Mouse (Mus musculus) heart, embryonic 16.5 days (tissue): ENCODE measurements around the gene Prkca. TPM values are rescaled to one million over a fixed set of nuclear protein-coding genes. Genes with fewer than 3 reads are reported as not detected.

Source experiments
- ATAC-seq: fragments of 200-750 bp; cut with Nextera tagmentation; replicated peaks from 2 replicates; pipeline ENCODE4 v1.8.0; 2017; ENCODE audit warnings: moderate number of reproducible peaks; ENCODE audit not compliant: insufficient read depth, low FRiP score; ENCODE audit errors: extremely low read depth
- H3K27ac ChIP-seq: fragments of 300-500 bp; sonication (generic); 2 replicates; pipeline ENCODE4 v1.5.1; 2014; ENCODE audit warnings: mild to moderate bottlenecking, low read length, control low read depth, moderate library complexity
- H3K27me3 ChIP-seq: fragments of 300-500 bp; sonication (generic); 2 replicates; pipeline ENCODE4 v1.6.1; 2014; ENCODE audit warnings: low read length, mixed read lengths; ENCODE audit not compliant: control insufficient read depth, insufficient read depth
- H3K36me3 ChIP-seq: fragments of 300-500 bp; sonication (generic); 2 replicates; pipeline ENCODE4 v1.6.1; 2014; ENCODE audit not compliant: control insufficient read depth, insufficient read depth
- H3K4me1 ChIP-seq: fragments of 300-500 bp; sonication (generic); 2 replicates; pipeline ENCODE4 v1.6.1; 2014; ENCODE audit warnings: low read length, mixed read lengths; ENCODE audit not compliant: control insufficient read depth, insufficient read depth
- H3K4me2 ChIP-seq: fragments of 300-500 bp; sonication (generic); 2 replicates; pipeline ENCODE4 v1.6.1; 2014; ENCODE audit warnings: low read depth, mild to moderate bottlenecking, control low read depth, low read length
- H3K4me3 ChIP-seq: fragments of 300-500 bp; sonication (generic); 2 replicates; pipeline ENCODE4 v1.5.1; 2014; ENCODE audit warnings: mild to moderate bottlenecking, control low read depth, low read length
- H3K9ac ChIP-seq: fragments of 300-500 bp; sonication (generic); 2 replicates; pipeline ENCODE4 v1.6.1; 2014; ENCODE audit warnings: low read length, control low read depth
- H3K9me3 ChIP-seq: fragments of 300-500 bp; sonication (generic); replicated peaks from 2 replicates; pipeline ENCODE4 v1.6.1; 2016; ENCODE audit warnings: low read length; ENCODE audit not compliant: control insufficient read depth
- WGBS: fragments of 180-500 bp; shearing (Covaris S2); extraction: QIAGEN DNeasy Blood & Tissue Kit; methylation state at CpG from one replicate; pipeline ENCODE4 v1.1.7; 2014; 5-methylcytosine and 5-hydroxymethylcytosine counted together
- polyA plus RNA-seq: library from polyadenylated mRNA; unstranded; fragments of >200 nt; fragmentation: Nextera tagmentation; extraction: Ambion mirVana; gene quantifications from 2 replicates; pipeline ENCODE4 v1.2.1, GENCODE M21; 2015

The Prkca gene
- polyA plus RNA-seq, 1 experiment from 2014 or later = 14.4 TPM

- 22% methylated on average over 2 of the region's 2 CpGs for WGBS
- Histone ChIP-seq H3K9ac (no peak overlapping the region), H3K36me3 (no peaks in the 10 kb centered on the region), H3K4me3 (no peak overlapping the region), H3K4me2 (no peak overlapping the region), H3K9me3 (no peaks in the 10 kb centered on the region), H3K4me1 (peaks cover 70% of the 10 kb centered on the region), H3K27ac (no peak overlapping the region), H3K27me3 (no peaks in the 10 kb centered on the region)
- no peak for ATAC-seq
Measured at GRCm38 (mm10) chr11:108244241-108244640, 99.5 kb downstream of the Prkca start.

GRCm38 (mm10) chr11:108243633-108244032, 100.1 kb downstream of the Prkca start:
- Histone ChIP-seq H3K27me3 (no peaks in the 10 kb centered on the region), H3K36me3 (no peaks in the 10 kb centered on the region), H3K27ac (no peak overlapping the region), H3K9ac (no peak overlapping the region), H3K9me3 (no peaks in the 10 kb centered on the region), H3K4me3 (no peak overlapping the region), H3K4me2 (no peak overlapping the region), H3K4me1 (peaks cover 68% of the 10 kb centered on the region)
- ATAC-seq = no peak
- WGBS = 31% methylated on average over 2 of the region's 2 CpGs

GRCm38 (mm10) chr11:108240924-108241498, 102.7 kb downstream of the Prkca start:
- Histone ChIP-seq H3K4me3 (no peak overlapping the region), H3K27me3 (no peaks in the 10 kb centered on the region), H3K4me2 (no peak overlapping the region), H3K9me3 (no peaks in the 10 kb centered on the region), H3K36me3 (no peaks in the 10 kb centered on the region), H3K27ac (no peak overlapping the region), H3K4me1 (peaks cover 54% of the 10 kb centered on the region), H3K9ac (no peak overlapping the region)
- ATAC-seq = no peak
- 71% methylated on average over 11 of the region's 11 CpGs for WGBS

GRCm38 (mm10) chr11:108239173-108239572, 104.6 kb downstream of the Prkca start:
- H3K4me2 ChIP-seq = no peak overlapping the region
- ATAC-seq = no peak
- H3K4me1 ChIP-seq = peaks cover 48% of the 10 kb centered on the region
- H3K36me3 ChIP-seq = no peaks in the 10 kb centered on the region
- no peaks in the 10 kb centered on the region for H3K9me3 ChIP-seq
- no peak overlapping the region for H3K9ac ChIP-seq
- no peaks in the 10 kb centered on the region for H3K27me3 ChIP-seq
- H3K27ac ChIP-seq = no peak overlapping the region
- WGBS = 37% methylated on average over 4 of the region's 4 CpGs
- no peak overlapping the region for H3K4me3 ChIP-seq

GRCm38 (mm10) chr11:108236754-108237428, 106.8 kb downstream of the Prkca start:
- no peak for ATAC-seq
- Histone ChIP-seq H3K4me2 (no peak overlapping the region), H3K36me3 (no peaks in the 10 kb centered on the region), H3K9me3 (no peaks in the 10 kb centered on the region), H3K27me3 (no peaks in the 10 kb centered on the region), H3K4me1 (peaks cover 33% of the 10 kb centered on the region), H3K27ac (no peak overlapping the region), H3K9ac (no peak overlapping the region), H3K4me3 (no peak overlapping the region)
- WGBS = 69% methylated on average over 10 of the region's 10 CpGs

GRCm38 (mm10) chr11:108236195-108236594, 107.5 kb downstream of the Prkca start:
- H3K4me3 ChIP-seq = no peak overlapping the region
- 52% methylated on average over 2 of the region's 2 CpGs for WGBS
- peaks cover 32% of the 10 kb centered on the region for H3K4me1 ChIP-seq
- no peaks in the 10 kb centered on the region for H3K9me3 ChIP-seq
- ATAC-seq = no peak
- H3K27ac ChIP-seq = no peak overlapping the region
- no peaks in the 10 kb centered on the region for H3K27me3 ChIP-seq
- no peak overlapping the region for H3K9ac ChIP-seq
- no peak overlapping the region for H3K4me2 ChIP-seq
- H3K36me3 ChIP-seq = no peaks in the 10 kb centered on the region

- Histone ChIP-seq H3K9ac (no peak overlapping the region), H3K4me2 (no peak overlapping the region), H3K4me1 (peaks cover 28% of the 10 kb centered on the region), H3K27ac (no peak overlapping the region), H3K36me3 (no peaks in the 10 kb centered on the region), H3K4me3 (no peak overlapping the region), H3K27me3 (no peaks in the 10 kb centered on the region), H3K9me3 (no peaks in the 10 kb centered on the region)
- 44% methylated on average over 5 of the region's 5 CpGs for WGBS
- 0 out of 2 replicates have a peak, but pooled peaks have one; percentile 25 for ATAC-seq
Measured at GRCm38 (mm10) chr11:108235081-108235703, 108.5 kb downstream of the Prkca start.

GRCm38 (mm10) chr11:108233015-108233414, 110.7 kb downstream of the Prkca start:
- ATAC-seq = no peak
- Histone ChIP-seq H3K9ac (no peak overlapping the region), H3K4me3 (no peak overlapping the region), H3K4me2 (no peak overlapping the region), H3K4me1 (peaks cover 30% of the 10 kb centered on the region), H3K27me3 (no peaks in the 10 kb centered on the region), H3K36me3 (no peaks in the 10 kb centered on the region), H3K9me3 (no peaks in the 10 kb centered on the region), H3K27ac (no peak overlapping the region)
- 70% methylated on average over 5 of the region's 5 CpGs for WGBS

GRCm38 (mm10) chr11:108230101-108230500, 113.6 kb downstream of the Prkca start:
- no peak overlapping the region for H3K27ac ChIP-seq
- peaks cover 21% of the 10 kb centered on the region for H3K4me1 ChIP-seq
- H3K4me3 ChIP-seq = no peak overlapping the region
- no peak overlapping the region for H3K4me2 ChIP-seq
- H3K9ac ChIP-seq = no peak overlapping the region
- ATAC-seq = no peak
- WGBS = 86% methylated on average over 4 of the region's 4 CpGs
- no peaks in the 10 kb centered on the region for H3K36me3 ChIP-seq
- no peaks in the 10 kb centered on the region for H3K27me3 ChIP-seq
- no peaks in the 10 kb centered on the region for H3K9me3 ChIP-seq
